Mouse (Mus musculus): ENCODE measurements around the gene Krt80. TPM values are rescaled to one million over a fixed set of nuclear protein-coding genes. Genes with fewer than 3 reads are reported as not detected.

Gene Krt80
- total and polyA plus RNA-seq, 3 experiments: 0.20 TPM; not detected in 2

GRCm38 (mm10) chr15:101333648-101334047, 36.3 kb downstream of the Krt80 start:
- TF ChIP-seq POLR2AphosphoS2 (IDR thresholded peaks at IDR 0.05; ENCODE audit: low read depth, low read length) (no peak), USF1 (IDR thresholded peaks at IDR 0.05; ENCODE audit: low read depth, low read length) (no peak)
- in situ Hi-C loops (cut with MboI; ENCODE audit: low pct_ligation_motif_present, low pct_unique_long_range_greater_than_20kb, low sequenced_read_pairs) (loop anchor here (10.0 kb wide), 1 partner anchor 441 kb away; no protein-coding TSS in a partner anchor), dilution Hi-C loops (cut with MboI; ENCODE audit: extremely low pct_ligation_motif_present, extremely low pct_unique_long_range_greater_than_20kb, low sequenced_read_pairs) (no loop called here)
- Histone ChIP-seq H3K27ac (ENCODE audit: insufficient read depth, low read depth) (no peak overlapping the region), H3K4me3 (replicated peaks in 1 of 3; ENCODE audit: low read depth in 2 of 3, low read length in 2 of 3, poor library complexity in 1 of 3) (no peak overlapping the region), H3K9me3 (replicated peaks; ENCODE audit: low read length) (no peaks in the 10 kb centered on the region), H3K36me3 (replicated peaks in 1 of 2; ENCODE audit: control insufficient read depth in 1 of 2, insufficient read depth in 1 of 2, low read length in 1 of 2) (no peaks in the 10 kb centered on the region), H3K4me1 (ENCODE audit: control insufficient read depth in 1 of 2, insufficient read depth in 2 of 2) (no peaks in the 10 kb centered on the region), H3K9ac (ENCODE audit: insufficient read depth, low read depth) (no peak overlapping the region), H3K79me2 (replicated peaks; ENCODE audit: control insufficient read depth, extremely low read depth, insufficient read depth, poor library complexity, severe bottlenecking) (no peaks in the 10 kb centered on the region), H3K4me2 (ENCODE audit: insufficient read depth, low read depth, poor library complexity, severe bottlenecking) (no peak overlapping the region), H3K27me3 (replicated peaks) (peaks cover 94% of the 10 kb centered on the region)
- DNase-seq (ENCODE audit: extremely low read depth): no peak

GRCm38 (mm10) chr15:101333165-101333564, 36.8 kb downstream of the Krt80 start:
- Histone ChIP-seq H3K9me3 (replicated peaks; ENCODE audit: low read length) (no peaks in the 10 kb centered on the region), H3K27me3 (replicated peaks) (peaks cover 93% of the 10 kb centered on the region), H3K79me2 (replicated peaks; ENCODE audit: control insufficient read depth, extremely low read depth, insufficient read depth, poor library complexity, severe bottlenecking) (no peaks in the 10 kb centered on the region), H3K36me3 (replicated peaks in 1 of 2; ENCODE audit: control insufficient read depth in 1 of 2, insufficient read depth in 1 of 2, low read length in 1 of 2) (no peaks in the 10 kb centered on the region), H3K27ac (ENCODE audit: insufficient read depth, low read depth) (no peak overlapping the region), H3K9ac (ENCODE audit: insufficient read depth, low read depth) (no peak overlapping the region), H3K4me2 (ENCODE audit: insufficient read depth, low read depth, poor library complexity, severe bottlenecking) (no peak overlapping the region), H3K4me3 (replicated peaks in 1 of 3; ENCODE audit: low read depth in 2 of 3, low read length in 2 of 3, poor library complexity in 1 of 3) (no peak overlapping the region), H3K4me1 (ENCODE audit: control insufficient read depth in 1 of 2, insufficient read depth in 2 of 2) (no peaks in the 10 kb centered on the region)
- in situ Hi-C loops (cut with MboI; ENCODE audit: low pct_ligation_motif_present, low pct_unique_long_range_greater_than_20kb, low sequenced_read_pairs): loop anchor here (10.0 kb wide), 1 partner anchor 442 kb away; no protein-coding TSS in a partner anchor
- no peak for DNase-seq (ENCODE audit: extremely low read depth)
- dilution Hi-C loops (cut with MboI; ENCODE audit: extremely low pct_ligation_motif_present, extremely low pct_unique_long_range_greater_than_20kb, low sequenced_read_pairs): no loop called here
- TF ChIP-seq ZC3H11A (IDR thresholded peaks at IDR 0.05; ENCODE audit: low read depth, low read length) (no peak), IRF4 (IDR thresholded peaks at IDR 0.05; ENCODE audit: low read depth, low read length) (no peak), SIN3A (IDR thresholded peaks at IDR 0.05; ENCODE audit: low read length) (no peak), POLR2AphosphoS2 (IDR thresholded peaks at IDR 0.05; ENCODE audit: low read depth, low read length) (no peak)

- no peaks in the 10 kb centered on the region for H3K36me3 ChIP-seq (replicated peaks in 1 of 2; ENCODE audit: control insufficient read depth in 1 of 2, insufficient read depth in 1 of 2, low read length in 1 of 2)
- dilution Hi-C loops (cut with MboI; ENCODE audit: extremely low pct_ligation_motif_present, extremely low pct_unique_long_range_greater_than_20kb, low sequenced_read_pairs): no loop called here
- H3K4me3 ChIP-seq (replicated peaks in 1 of 3; ENCODE audit: low read depth in 2 of 3, low read length in 2 of 3, poor library complexity in 1 of 3): no peak overlapping the region
- no peaks in the 10 kb centered on the region for H3K79me2 ChIP-seq (replicated peaks; ENCODE audit: control insufficient read depth, extremely low read depth, insufficient read depth, poor library complexity, severe bottlenecking)
- H3K4me2 ChIP-seq (ENCODE audit: insufficient read depth, low read depth, poor library complexity, severe bottlenecking): no peak overlapping the region
- DNase-seq (ENCODE audit: extremely low read depth): no peak
- no peak overlapping the region for H3K9ac ChIP-seq (ENCODE audit: insufficient read depth, low read depth)
- no peak for TF ChIP-seq MAX (IDR thresholded peaks at IDR 0.05; ENCODE audit: low read length)
- no peak for TF ChIP-seq GABPA (IDR thresholded peaks at IDR 0.05; ENCODE audit: insufficient replicate concordance, low read depth, low read length)
- H3K27ac ChIP-seq (ENCODE audit: insufficient read depth, low read depth): no peak overlapping the region
- peaks cover 0 to under 1% of the 10 kb centered on the region in 2 experiments; a peak in 2 of 4 replicates for H3K4me1 ChIP-seq (ENCODE audit: control insufficient read depth in 1 of 2, insufficient read depth in 2 of 2)
- no peaks in the 10 kb centered on the region for H3K9me3 ChIP-seq (replicated peaks; ENCODE audit: low read length)
- in situ Hi-C loops (cut with MboI; ENCODE audit: low pct_ligation_motif_present, low pct_unique_long_range_greater_than_20kb, low sequenced_read_pairs): loop anchor here (10.0 kb wide), 1 partner anchor 442 kb away; no protein-coding TSS in a partner anchor
- peaks cover 88% of the 10 kb centered on the region for H3K27me3 ChIP-seq (replicated peaks)
These were observed 37.6 kb downstream of the Krt80 start for GRCm38 (mm10) chr15:101332370-101332769.
